25 mouse cellular contexts compared by ENCODE assay signal in genomic region chr4:141435974-141436373, GRCm38 (mm10). TPM values are rescaled to one million over a fixed set of nuclear protein-coding genes. Genes with fewer than 3 reads are reported as not detected.
"Had no signal": no experiment of that assay in that cellular context is flagged by ENCODE, and none has a peak within 500 bp of the region (broad histone marks: within the 10 kb centered on the region; RNA-seq: fewer than 3 reads in every experiment).

Srarp (minus strand) TSS chr4:141436105.

- ATAC-seq: liver, postnatal 0 days; lung, postnatal 0 days; midbrain, embryonic 15.5 days had no signal

- H3K9me3 ChIP-seq: limb, embryonic 12.5 days; limb, embryonic 15.5 days; midbrain, embryonic 12.5 days; midbrain, embryonic 15.5 days; neural tube, embryonic 12.5 days; neural tube, embryonic 15.5 days had no signal

- DNase-seq: kidney, postnatal 25 days; left cerebral cortex, postnatal 4 days; liver, postnatal 0 days; lung, embryonic 14.5 days; right cerebral cortex, adult 18-20 months; right cerebral cortex, postnatal 14 days; right cerebral cortex, postnatal 4 days; thymus, adult 2 months; thymus, postnatal 14 days; thymus, postnatal 4 days had no signal

- H3K27me3 ChIP-seq: limb, embryonic 12.5 days; limb, embryonic 15.5 days; midbrain, embryonic 12.5 days; midbrain, embryonic 15.5 days; neural tube, embryonic 12.5 days; neural tube, embryonic 15.5 days had no signal

- H3K9ac ChIP-seq: limb, embryonic 12.5 days; limb, embryonic 15.5 days; liver, embryonic 14.5 days; liver, postnatal 0 days; lung, embryonic 14.5 days; midbrain, embryonic 12.5 days; midbrain, embryonic 15.5 days; neural tube, embryonic 12.5 days; neural tube, embryonic 15.5 days had no signal

- H3K4me1 ChIP-seq: limb, embryonic 12.5 days; midbrain, embryonic 12.5 days; midbrain, embryonic 15.5 days; neural tube, embryonic 12.5 days; neural tube, embryonic 15.5 days had no signal

- H3K4me3 ChIP-seq: limb, embryonic 12.5 days; limb, embryonic 15.5 days; midbrain, embryonic 12.5 days; midbrain, embryonic 15.5 days; neural tube, embryonic 12.5 days; neural tube, embryonic 15.5 days had no signal

- H3K27ac ChIP-seq: kidney, postnatal 0 days; limb, embryonic 12.5 days; limb, embryonic 15.5 days; liver, embryonic 14.5 days; macrophage; midbrain, embryonic 12.5 days; midbrain, embryonic 15.5 days; neural tube, embryonic 12.5 days; neural tube, embryonic 15.5 days; stomach, postnatal 0 days had no signal

- H3K36me3 ChIP-seq: limb, embryonic 12.5 days; limb, embryonic 15.5 days; midbrain, embryonic 12.5 days; midbrain, embryonic 15.5 days; neural tube, embryonic 12.5 days; neural tube, embryonic 15.5 days had no signal

- H3K4me2 ChIP-seq: limb, embryonic 12.5 days; limb, embryonic 15.5 days; liver, embryonic 11.5 days; lung, embryonic 14.5 days; midbrain, embryonic 12.5 days; midbrain, embryonic 15.5 days; neural tube, embryonic 12.5 days; neural tube, embryonic 15.5 days had no signal

RNA-seq across cellular contexts. Expression of gene Srarp, which starts in this region (rescaled TPM):
- total RNA-seq: megakaryocyte, adult 5-6 weeks had no signal
- polyA plus RNA-seq: kidney, embryonic 14.5 days; limb, embryonic 12.5 days; limb, embryonic 15.5 days; liver, embryonic 11.5 days; liver, embryonic 14.5 days; liver, postnatal 0 days; lung, embryonic 14.5 days; lung, postnatal 0 days; macrophage; neural tube, embryonic 12.5 days; stomach, embryonic 14.5 days; stomach, postnatal 0 days had no signal
